Mouse (Mus musculus) regulatory T cell (primary cell): Measurements from ENCODE around the gene Rps27rt.
"Not testable (repeated sequence)": the region's sequence is repeated elsewhere in the genome, so short reads cannot be mapped to it uniquely, and the experiment has no call there.

Experiments used
- in situ Hi-C: fragments of 300-600 bp; cut with MboI, MseI; formaldehyde crosslinking; loops from one replicate; pipeline ENCODE4 v1.15.1; 2025; ENCODE audit warnings: high pct_unique_total_duplicates

Gene Rps27rt

GRCm38 (mm10) chr9:114982689-114983360 is at the start of gene Rps27rt:
Rps27rt (minus strand) TSS chr9:114982739.
- in situ Hi-C loops, result no loop called here

DNA sequence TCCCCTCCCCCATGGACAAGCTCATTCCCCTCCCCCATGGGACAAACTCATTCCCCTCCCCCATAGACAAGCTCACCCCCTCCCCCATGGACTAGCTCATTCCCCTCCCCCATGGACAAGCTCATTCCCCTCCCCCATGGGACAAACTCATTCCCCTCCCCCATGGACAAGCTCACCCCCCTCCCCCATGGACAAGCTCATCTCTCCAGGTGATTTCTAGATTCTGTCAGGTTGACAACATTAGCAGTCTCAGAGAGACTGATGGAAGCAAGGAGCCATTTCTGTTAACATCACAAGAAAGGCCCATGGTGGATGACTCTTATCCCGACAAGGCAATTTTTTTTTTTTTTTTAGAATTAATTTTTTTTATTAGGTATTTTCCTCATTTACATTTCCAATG is 48.5 kb upstream of the Rps27rt start:
- in situ Hi-C loops, result not testable (repeated sequence)

- in situ Hi-C loops, result no loop called here
Observed at GRCm38 (mm10) chr9:115030581-115030980, 48.0 kb upstream of the Rps27rt start.

- in situ Hi-C loops, result no loop called here
Observed at GRCm38 (mm10) chr9:115029307-115029706, 46.8 kb upstream of the Rps27rt start.

DNA sequence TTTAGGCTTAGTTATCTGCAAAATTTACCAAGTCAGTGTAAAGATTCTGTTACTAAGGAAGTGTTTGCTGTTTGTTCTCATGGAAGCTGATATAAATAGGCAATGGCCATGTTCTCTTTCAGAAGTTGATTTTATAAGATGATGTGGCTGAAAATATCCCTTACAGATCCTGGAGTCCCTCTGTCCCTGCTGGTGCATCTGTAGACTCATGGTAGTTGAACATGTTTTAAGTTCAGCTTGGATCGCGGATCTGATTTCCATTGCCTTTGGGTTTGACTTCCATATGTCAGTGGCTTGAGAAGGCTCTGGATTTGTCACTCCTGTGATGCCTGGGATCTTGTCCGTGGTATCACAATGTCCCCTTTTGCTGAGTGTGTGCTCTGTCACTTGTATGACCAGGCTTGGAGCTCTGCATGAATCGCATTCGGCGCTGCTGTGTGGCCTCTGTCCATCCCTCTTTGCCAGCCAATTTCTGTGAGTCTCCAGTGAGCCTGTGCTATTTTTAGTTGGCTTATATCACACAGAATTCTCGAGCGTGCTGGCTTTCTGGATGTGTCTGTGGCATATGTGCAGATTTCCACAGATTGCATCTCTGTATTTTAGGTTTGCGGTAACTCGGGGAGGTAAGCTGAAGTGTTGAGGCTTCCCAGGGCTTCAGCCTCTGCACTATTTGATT is 41.3 kb upstream of the Rps27rt start:
- in situ Hi-C loops, result no loop called here

DNA sequence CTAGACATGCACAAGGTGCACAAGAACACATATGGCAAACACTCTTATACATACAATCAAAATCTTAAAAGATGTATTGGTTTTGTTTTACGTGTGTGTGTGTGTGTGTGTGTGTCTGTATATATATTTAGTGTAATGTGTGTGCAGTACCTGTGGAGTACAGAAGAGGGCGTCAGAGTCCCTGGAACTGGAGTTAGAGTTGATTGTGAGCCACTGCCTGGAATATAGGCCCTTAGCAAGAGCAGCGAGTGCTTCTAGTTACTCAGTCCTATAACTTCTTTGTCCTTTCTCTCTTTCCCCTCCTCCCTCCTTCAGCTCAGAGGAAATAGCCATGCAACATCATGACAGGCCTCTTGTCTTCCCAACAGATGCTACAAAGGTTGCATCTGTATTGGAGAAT is 40.6 kb upstream of the Rps27rt start:
- in situ Hi-C loops, result no loop called here

DNA sequence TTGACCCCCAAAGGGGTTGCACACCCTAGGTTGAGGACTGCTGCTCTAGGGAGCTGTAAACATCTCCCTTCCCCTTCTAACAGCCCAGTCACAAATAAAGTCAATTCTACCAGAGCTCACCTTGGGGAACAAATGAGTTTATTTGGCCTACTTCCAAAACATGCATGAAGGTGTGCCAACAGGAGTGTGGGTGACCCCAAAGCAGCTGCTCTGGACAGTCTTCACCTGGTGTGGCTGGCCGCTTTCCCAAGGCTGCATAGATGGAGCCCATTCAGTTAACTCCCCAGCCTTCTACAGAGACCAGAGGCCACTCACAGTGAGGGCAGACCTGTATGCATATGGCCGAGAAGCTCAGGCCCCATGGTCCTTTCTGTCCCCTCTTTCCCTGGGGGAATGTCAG is 38.9 kb upstream of the Rps27rt start:
- in situ Hi-C loops, result no loop called here

GRCm38 (mm10) chr9:115020141-115020540 is 37.6 kb upstream of the Rps27rt start:
- in situ Hi-C loops, result no loop called here

DNA sequence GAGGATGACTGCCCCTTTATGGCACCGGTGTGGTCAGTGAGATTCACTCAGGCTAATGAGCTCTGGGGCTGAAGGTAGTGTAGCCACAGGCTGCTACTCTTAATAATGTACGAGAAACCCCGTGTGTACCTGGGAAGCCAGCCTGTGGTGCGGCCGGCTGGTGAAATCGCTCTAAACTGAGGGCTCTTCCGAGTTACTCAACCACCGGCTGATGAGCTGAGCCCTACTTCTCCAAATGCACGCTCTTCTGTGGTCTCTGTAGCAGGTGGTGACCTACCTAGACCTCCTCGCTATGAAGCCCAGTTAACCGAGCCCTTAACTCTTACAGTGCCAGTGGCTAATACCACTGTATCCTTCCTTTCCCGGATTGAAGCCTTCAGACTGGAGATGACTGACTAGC is 29.8 kb upstream of the Rps27rt start:
- in situ Hi-C loops, result no loop called here

GRCm38 (mm10) chr9:115008194-115008593 is 25.7 kb upstream of the Rps27rt start:
- in situ Hi-C loops, result loop anchor here (10.0 kb wide), 1 partner anchor 747 kb away; no protein-coding TSS in a partner anchor

DNA sequence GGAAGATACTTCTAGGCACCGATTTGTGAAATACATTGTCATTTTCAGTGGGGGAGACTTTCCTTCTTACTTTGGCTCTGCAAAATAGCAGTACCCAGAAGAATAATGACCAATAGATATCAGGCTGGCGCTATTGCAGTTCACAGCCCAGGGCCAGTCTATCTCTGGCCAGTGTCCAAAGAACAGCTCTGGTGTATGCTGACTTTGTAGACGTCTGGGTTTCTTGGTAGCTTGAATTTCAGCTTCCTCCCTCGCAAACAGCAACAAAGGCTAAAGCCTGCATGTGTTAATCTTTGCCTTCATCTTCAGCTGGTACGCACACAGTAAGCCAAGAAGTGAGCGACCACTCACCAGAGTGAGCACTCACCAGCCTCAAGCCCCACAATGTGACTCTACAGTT is 25.2 kb upstream of the Rps27rt start:
- in situ Hi-C loops, result loop anchor here (10.0 kb wide), 1 partner anchor 747 kb away; no protein-coding TSS in a partner anchor

DNA sequence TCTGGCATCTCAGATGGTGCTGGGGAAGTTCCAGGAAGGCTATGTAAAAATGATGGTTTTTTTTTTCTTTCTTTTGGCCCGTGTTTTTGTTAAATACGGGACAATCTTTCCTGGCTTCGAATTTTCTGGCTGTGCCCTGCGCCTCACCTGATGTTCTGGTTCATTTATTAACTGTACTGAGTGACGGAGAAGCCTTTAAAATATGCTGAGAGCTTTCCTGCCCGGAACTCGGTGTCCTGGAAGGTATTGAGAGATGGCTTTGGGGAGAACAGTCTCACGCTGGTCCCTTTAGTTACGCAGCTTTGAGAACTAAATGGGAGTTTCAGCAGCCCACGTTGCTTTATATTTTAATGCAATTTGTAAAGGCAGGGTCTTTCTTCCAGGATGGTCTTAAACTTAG is 22.9 kb upstream of the Rps27rt start:
- in situ Hi-C loops, result loop anchor here (10.0 kb wide), 1 partner anchor 749 kb away; no protein-coding TSS in a partner anchor

DNA sequence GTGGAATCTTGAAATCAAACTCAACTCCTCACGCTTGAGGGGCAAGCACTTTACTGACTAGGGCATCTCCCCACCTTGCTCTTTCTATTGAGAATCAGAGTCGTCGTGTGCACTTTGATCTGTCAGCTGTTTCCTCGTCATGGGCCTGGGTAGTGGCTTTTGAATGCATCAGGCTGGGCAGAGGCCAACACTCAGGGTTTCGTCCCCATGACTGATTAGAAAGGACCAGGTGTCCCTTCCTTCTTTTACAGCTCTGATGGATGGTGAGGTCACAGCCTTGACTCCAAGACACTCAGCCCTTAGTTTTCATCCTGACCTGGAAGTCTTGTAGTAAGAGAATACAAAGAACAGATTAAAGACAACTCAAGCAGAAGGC is 17.2 kb upstream of the Rps27rt start:
- in situ Hi-C loops, result loop anchor here (10.0 kb wide), 1 partner anchor 755 kb away; no protein-coding TSS in a partner anchor

DNA sequence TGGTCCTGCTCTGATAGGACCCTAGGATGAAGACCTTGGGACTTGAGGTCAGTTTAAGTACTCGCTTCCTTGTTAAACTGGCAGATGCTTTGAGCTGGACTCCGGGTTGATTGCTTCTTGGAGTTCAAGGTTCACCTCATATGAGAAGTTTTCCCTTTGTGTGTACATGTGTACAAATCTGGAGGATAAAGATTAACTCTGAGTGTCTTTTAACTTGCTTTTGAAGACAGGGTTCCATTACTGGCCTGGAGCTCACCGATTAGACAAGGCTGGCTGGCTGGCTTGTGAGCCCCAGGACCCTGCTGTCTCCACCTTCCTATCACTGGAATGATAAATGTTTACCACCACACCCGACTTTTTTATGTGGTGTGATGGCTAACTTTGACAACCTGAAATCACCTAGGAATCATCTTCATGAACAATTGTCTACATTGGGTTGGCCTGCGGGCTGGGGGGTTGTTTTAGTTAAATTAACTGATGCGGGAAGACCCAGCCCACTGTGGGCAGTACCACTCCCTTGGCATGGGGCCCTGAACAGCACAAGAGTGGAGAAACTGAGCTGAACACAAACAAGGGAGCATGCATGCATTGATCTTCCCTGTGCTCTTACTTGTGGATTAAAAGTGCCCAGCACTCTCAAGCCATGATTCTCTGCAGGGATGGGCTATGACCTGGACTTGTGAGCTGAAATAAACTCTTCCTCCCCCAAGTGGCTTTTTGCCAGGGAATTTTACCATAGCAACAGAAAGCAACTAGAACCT is 16.7 kb upstream of the Rps27rt start:
- in situ Hi-C loops, result no loop called here

DNA sequence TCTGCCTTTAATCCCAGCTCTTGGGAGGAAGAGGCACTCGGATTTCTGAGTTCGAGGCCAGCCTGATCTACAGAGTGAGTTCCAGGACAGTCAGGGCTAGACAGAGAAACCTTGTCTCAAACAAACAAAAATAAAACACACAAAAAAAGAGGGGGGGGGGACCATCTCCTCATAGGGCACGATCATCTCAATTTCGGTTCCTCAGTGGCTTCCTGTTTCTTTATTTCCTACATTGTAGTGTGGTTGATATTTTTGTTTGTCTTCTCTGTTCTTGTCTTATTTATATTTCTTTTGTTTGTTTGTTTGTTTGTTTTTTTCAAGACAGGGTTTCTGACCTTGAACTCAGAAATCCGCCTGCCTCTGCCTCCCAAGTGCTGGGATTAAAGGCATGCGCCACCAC is 13.9 kb upstream of the Rps27rt start:
- in situ Hi-C loops, result no loop called here

- in situ Hi-C loops, result no loop called here
Observed at GRCm38 (mm10) chr9:114995716-114996115, 13.2 kb upstream of the Rps27rt start.

- in situ Hi-C loops, result no loop called here
Observed at GRCm38 (mm10) chr9:114995250-114995649, 12.7 kb upstream of the Rps27rt start.

DNA sequence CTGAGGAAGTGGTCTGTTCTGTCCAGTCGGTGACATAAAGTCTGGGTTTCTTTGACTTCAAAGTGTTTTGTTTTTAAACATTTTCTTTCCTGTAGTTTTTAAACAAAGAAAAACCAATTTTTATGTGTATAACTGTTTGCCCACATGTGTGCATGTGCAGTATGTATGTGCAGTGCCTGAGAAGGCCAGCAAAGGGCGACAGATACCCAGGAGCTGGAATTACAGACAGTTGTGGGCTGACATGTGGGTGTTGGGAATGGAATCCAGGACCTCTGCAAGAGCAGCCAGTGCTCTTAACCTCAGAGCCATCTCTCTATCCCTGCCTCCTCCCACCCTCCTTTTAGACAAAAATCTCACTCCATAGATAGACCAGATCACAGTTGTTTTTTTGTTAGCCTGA is 10.0 kb upstream of the Rps27rt start:
- in situ Hi-C loops, result no loop called here

DNA sequence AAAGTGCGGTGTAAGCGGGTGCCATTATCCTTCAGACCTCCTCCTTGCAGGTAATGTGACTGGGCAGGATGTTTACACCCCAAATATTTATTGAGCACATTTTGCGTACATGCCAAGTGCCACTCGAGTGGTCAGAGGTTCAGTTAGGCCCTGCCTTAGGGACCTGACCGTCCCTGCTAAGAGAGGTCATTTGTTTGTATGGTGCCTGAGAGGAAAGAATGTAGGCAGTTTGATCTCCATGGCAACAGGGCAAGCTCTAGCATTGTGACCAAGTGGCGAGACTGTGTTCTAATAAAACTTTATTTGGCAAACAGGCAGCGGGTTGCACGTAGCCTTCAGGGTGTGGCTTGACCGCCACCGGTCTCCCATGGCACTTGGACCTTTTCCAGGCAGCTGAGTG is 7.9 kb upstream of the Rps27rt start:
- in situ Hi-C loops, result no loop called here

- in situ Hi-C loops, result no loop called here
Observed at GRCm38 (mm10) chr9:114988610-114989327, 6.2 kb upstream of the Rps27rt start.

DNA sequence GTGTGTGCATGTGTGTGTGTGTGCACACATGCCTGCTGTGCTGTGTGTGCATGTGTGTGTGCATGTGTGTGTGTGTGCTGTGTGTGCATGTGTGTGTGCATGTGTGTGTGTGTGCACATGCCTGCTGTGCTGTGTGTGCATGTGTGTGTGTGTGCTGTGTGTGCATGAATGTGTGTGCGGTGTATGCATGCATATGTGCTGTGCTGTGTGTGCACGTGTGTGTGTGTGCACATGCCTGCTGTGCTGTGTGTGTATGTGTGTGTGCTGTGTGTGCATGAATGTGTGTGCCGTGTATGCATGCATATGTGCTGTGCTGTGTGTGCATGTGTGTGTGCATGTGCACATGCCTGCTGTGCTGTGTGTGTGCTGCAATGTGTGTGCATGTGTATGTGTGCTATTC is 5.5 kb upstream of the Rps27rt start:
- in situ Hi-C loops, result no loop called here

DNA sequence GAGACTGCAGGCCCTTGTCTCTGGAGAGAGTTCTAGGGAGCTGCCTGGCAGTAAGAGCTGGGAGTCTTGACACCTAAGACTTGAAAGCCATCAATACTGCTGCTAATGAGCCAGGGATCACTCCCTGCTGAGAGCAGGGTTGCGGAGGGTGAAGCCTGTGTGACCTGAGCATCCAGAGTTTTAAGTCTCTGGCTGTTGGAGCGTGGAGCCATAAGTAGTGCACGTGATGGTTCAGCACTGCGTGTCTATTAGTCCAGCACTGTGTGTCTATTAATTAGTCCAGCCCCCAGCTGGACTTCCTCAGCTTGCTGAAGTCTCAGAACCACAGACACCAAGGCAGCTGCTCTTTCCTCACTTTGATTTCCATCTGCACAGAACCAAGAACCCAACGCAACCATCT is 3.8 kb upstream of the Rps27rt start:
- in situ Hi-C loops, result no loop called here
